Mouse (Mus musculus) cerebellum, adult 2 months (tissue): Measurements from ENCODE around the gene Shprh. TPM values are rescaled to one million over a fixed set of nuclear protein-coding genes. Genes with fewer than 3 reads are reported as not detected.
"Not testable (repeated sequence)": the region's sequence is repeated elsewhere in the genome, so short reads cannot be mapped to it uniquely, and the experiment has no call there.

Experiments used
- DNase-seq, 2 experiments: peaks; one replicate each; pipeline ENCODE4 v3.0.0; 2021
- H3K27ac ChIP-seq: fragments of 200-500 bp; 2 replicates; pipeline ENCODE4 v1.5.1; 2012; ENCODE audit warnings: low read length, control low read depth, inconsistent platforms; ENCODE audit not compliant: insufficient read depth
- H3K27me3 ChIP-seq: fragments of 200-500 bp; 2 replicates; pipeline ENCODE4 v1.6.1; 2012; ENCODE audit warnings: inconsistent platforms, mild to moderate bottlenecking, low read length, moderate library complexity; ENCODE audit not compliant: control insufficient read depth, insufficient read depth
- H3K4me1 ChIP-seq: fragments of 200-500 bp; 2 replicates; pipeline ENCODE4 v1.6.1; 2011; ENCODE audit warnings: low read length; ENCODE audit not compliant: control insufficient read depth, insufficient read depth
- H3K4me3 ChIP-seq: fragments of 200-500 bp; replicated peaks from 2 replicates; pipeline ENCODE3; 2011; ENCODE audit warnings: mild to moderate bottlenecking, low read depth, low read length, control low read depth; ENCODE audit not compliant: insufficient read depth
- CTCF ChIP-seq: fragments of 200-500 bp; IDR thresholded peaks from 2 replicates; pipeline ENCODE4 v1.5.1; 2011; ENCODE audit warnings: low read depth, mild to moderate bottlenecking, control low read depth, low read length, moderate library complexity, borderline replicate concordance; ENCODE audit not compliant: insufficient read depth
- POLR2A ChIP-seq: fragments of 200-500 bp; IDR thresholded peaks from 2 replicates; pipeline ENCODE4 v1.6.1; 2011; ENCODE audit warnings: low read length, control low read depth, borderline replicate concordance; ENCODE audit not compliant: insufficient read depth
- WGBS: fragments of 180-500 bp; shearing (Covaris S2); methylation state at CpG from one replicate; pipeline ENCODE4 v1.1.7; 2018; 5-methylcytosine and 5-hydroxymethylcytosine counted together
- polyA plus RNA-seq: library from polyadenylated mRNA; depleted of rRNA; stranded (reverse); fragments of >200 nt; gene quantifications from 2 replicates; pipeline ENCODE4 v1.2.3, GENCODE M21; 2012; rRNA removed

The Shprh gene
- polyA plus RNA-seq, 1 experiment: 18.3 TPM

GRCm38 (mm10) chr10:11260119-11260518 lies 110.9 kb downstream of the Shprh start:
- TF ChIP-seq POLR2A (no peak), CTCF (no peak)
- Histone ChIP-seq H3K27me3 (no peaks in the 10 kb centered on the region), H3K27ac (no peak overlapping the region), H3K4me1 (no peaks in the 10 kb centered on the region), H3K4me3 (no peak overlapping the region)
- no peak for DNase-seq

- not testable (repeated sequence) for DNase-seq, H3K27me3 ChIP-seq, H3K4me1 ChIP-seq, H3K27ac ChIP-seq, H3K4me3 ChIP-seq
- WGBS: 83% methylated on average over 2 of the region's 2 CpGs
Measured at GRCm38 (mm10) chr10:11262292-11262691, 113.1 kb downstream of the Shprh start.

GRCm38 (mm10) chr10:11263795-11264194 lies 114.6 kb downstream of the Shprh start:
- H3K27ac ChIP-seq, DNase-seq, H3K4me1 ChIP-seq, H3K4me3 ChIP-seq, H3K27me3 ChIP-seq: not testable (repeated sequence)
- WGBS: 95% methylated on average over 2 of the region's 2 CpGs

Other genes with a start within 250 kb of the Shprh start
- 69.6 and 84.3 TPM in 2 replicates for gene Grm1, start 67.1 kb upstream of the Shprh start, polyA plus RNA-seq
- gene Fbxo30, start 131.9 kb downstream of the Shprh start, polyA plus RNA-seq: 4.8 and 5.5 TPM in 2 replicates
- gene Epm2a, start 194.0 kb downstream of the Shprh start, polyA plus RNA-seq: 23.0 and 24.3 TPM in 2 replicates